Mouse (Mus musculus) left cerebral cortex, adult 11 months (tissue): ENCODE data around the gene Stk11.
A peak's percentile ranks its signal among the peaks of the same experiment; 100 is the strongest.

Experiments used
- DNase-seq: peaks from one replicate; pipeline ENCODE4 v3.0.0; 2022; ENCODE audit warnings: low spot score

The Stk11 gene

GRCm38 (mm10) chr10:80170601-80171021 lies 55.0 kb downstream of the Stk11 start:
- DNase-seq, result no peak

GRCm38 (mm10) chr10:80171252-80171651 lies 55.6 kb downstream of the Stk11 start:
- no peak for DNase-seq

- no peak for DNase-seq
These were observed 56.3 kb downstream of the Stk11 start for GRCm38 (mm10) chr10:80171760-80172526.

- DNase-seq, result peak; percentile 89
These were observed 57.1 kb downstream of the Stk11 start, which contains the start of gene 1600002K03Rik for GRCm38 (mm10) chr10:80172527-80173292. TSS of gene 1600002K03Rik (plus strand) at chr10:80172944.

- DNase-seq, result no peak
These were observed 57.8 kb downstream of the Stk11 start for GRCm38 (mm10) chr10:80173358-80173757.

GRCm38 (mm10) chr10:80173955-80174640 lies 58.5 kb downstream of the Stk11 start:
- DNase-seq, result no peak

GRCm38 (mm10) chr10:80174705-80175104 lies 59.1 kb downstream of the Stk11 start:
- DNase-seq, result no peak

- DNase-seq, result no peak
These were observed 60.1 kb downstream of the Stk11 start for GRCm38 (mm10) chr10:80175536-80176269.

- DNase-seq, result no peak
These were observed 60.7 kb downstream of the Stk11 start for GRCm38 (mm10) chr10:80176270-80176834.

- no peak for DNase-seq
These were observed 62.1 kb downstream of the Stk11 start for GRCm38 (mm10) chr10:80177441-80178279.

GRCm38 (mm10) chr10:80179068-80180051 lies 63.8 kb downstream of the Stk11 start, which contains the start of gene Efna2:
TSS of gene Efna2 (plus strand) at chr10:80179482.
- DNase-seq, result no peak
